Mouse (Mus musculus): Measurements from ENCODE around the gene Prn.

The Prn gene

GRCm38 (mm10) chr2:131909683-131910572 lies at the start of gene Prn, which contains the start of gene Prnp:
Gene Prn (plus strand): TSS chr2:131909957.
Gene Prnp (plus strand): TSS chr2:131909928.
- DNase-seq, result peak; percentile 99

DNA sequence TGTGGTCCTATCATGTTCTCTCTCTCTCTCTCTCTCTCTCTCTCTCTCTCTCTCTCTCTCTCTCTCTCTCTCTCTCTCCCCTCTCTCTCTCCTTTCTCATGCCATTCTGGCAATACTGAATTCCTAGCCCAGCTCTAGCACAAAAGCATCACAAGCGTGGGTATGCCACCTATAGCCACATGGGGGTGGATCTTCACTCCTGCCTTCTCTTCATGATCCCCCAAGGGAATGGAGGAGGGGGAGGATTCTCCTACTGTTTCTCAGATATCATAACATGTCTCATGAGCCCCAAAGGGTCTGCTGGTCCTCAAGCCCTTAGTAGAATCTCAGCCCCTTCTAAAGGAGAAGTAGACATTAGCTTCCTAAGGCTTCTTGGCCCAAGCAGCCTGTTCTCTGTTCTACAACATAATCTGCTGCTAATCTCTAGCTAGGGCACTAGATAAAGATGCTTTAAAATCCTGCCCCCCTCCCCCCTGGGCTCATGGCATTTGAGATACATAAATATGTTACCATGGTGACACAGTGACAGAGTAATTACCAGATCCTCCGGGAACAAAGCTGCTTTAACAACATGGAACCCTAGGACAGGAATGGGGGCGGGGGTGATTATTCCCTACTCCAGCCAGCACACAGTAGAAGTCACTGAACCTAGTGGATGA lies 47.0 kb upstream of the Prn start:
- DNase-seq, result no peak

GRCm38 (mm10) chr2:131863472-131863871 lies 46.3 kb upstream of the Prn start:
- no peak for DNase-seq

- DNase-seq, result no peak
These were observed 45.4 kb upstream of the Prn start for GRCm38 (mm10) chr2:131864262-131864796.

DNA sequence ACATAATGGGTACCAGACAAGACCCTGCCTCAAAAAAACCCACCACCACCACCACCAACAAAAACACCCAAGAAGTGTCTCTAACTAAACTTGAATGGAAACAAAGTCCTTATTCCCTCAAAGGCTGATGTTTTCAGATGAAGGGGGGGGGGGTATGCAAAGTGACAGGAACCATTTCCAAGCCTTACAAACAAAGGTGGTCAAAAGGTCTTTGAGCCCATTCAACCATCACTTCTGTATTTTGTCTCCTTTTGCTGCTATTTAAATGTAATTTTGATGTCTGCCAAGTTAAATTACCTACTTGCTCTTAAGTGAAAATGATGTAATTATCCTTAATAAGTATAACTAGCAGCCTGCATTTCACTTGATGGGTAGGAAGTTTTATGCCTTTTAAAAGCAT lies 43.1 kb upstream of the Prn start:
- no peak for DNase-seq

- DNase-seq, result no peak
These were observed 40.8 kb upstream of the Prn start for GRCm38 (mm10) chr2:131868983-131869382.

GRCm38 (mm10) chr2:131873376-131873775 lies 36.4 kb upstream of the Prn start:
- no peak for DNase-seq

- no peak for DNase-seq
These were observed 33.0 kb upstream of the Prn start for GRCm38 (mm10) chr2:131876551-131877265.

DNA sequence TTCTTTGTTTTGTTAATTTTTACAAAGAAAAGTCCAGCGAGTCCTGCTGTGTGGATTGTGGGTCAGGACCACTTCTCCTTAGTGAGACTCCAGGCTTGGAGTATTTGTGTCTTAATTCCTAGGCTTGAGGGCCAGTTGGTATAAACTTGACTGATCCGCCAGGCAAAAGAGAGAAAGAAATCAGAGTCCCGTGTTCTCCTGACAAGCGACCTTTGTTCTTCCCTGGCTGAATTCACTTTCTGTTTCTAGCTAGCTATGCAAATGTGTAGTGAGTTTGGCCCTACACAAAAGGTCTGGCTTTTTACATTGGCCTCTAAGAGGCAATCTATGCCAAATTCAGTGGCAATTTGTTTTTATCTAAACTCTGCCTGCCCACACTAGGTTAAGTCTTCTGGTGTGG lies 28.0 kb upstream of the Prn start:
- DNase-seq, result no peak

DNA sequence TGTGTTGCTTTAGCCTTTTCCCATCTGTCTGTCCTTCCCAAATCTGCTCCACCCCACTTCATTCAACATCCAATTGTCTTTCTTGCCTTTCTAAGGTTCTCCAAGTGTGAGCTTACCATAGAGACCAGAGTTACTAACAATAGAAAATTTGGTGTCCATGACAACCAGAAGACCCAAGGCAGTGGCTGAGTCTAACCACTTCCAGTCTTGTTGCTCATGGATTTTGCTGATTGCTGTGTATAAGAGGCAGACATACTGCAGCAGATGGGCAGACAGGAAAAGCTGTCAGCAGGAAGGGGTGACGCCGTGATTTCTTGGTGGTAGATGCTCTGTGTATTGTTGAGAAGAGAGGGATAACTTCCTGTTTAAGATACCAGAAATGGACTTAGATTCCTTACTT lies 26.6 kb upstream of the Prn start:
- no peak for DNase-seq

DNA sequence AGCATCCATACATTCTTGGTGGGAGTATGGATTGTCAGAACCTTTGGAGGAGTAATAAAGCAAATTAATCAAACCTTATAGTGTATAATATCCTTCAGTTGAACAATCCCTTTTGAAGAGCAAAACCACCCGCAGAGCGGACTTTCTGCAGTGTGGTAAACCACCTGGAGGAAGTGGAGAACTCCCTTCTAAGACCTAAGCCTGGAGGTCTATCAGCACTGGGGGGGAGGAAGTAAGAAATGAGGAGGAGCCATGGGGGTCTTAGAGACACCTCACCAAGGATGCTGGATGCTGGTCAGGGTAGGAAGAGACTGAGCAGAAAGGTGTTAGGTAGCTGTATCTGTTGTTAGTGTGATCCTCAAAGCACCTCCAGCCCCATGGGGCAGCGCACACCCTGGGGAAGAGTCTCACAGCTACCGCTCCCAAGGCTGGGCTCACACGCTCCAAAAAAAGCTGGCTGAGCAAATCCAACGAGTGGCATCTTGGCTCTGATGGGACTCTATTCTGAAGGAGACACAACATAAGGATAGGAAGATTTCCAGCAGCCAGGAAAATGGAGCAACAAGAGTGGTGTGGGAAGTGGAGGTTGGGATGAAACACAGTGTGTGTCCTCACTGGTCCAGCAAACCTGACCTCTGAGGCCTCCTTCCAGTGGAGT lies 23.1 kb upstream of the Prn start:
- no peak for DNase-seq

- no peak for DNase-seq
These were observed 21.5 kb upstream of the Prn start for GRCm38 (mm10) chr2:131888233-131888632.

DNA sequence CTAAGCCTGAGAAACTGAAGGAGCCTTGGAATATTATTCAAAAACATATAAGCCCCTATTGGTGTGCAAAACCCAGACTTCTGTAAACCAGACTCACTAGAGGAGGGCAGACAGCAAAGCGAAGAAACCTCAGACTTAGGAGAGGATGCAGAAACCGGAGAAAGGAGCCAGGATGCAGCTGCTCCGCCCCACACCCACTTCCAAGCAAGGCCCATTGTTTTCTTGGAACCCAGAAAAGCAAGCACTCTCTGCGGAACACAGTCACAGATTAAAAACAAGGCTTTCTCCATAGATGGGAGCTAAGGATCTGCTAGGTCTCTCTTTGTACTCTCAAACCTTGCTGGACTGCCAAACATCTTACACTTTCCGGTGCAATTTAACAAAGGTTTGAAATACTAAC lies 17.2 kb upstream of the Prn start:
- DNase-seq, result no peak

DNA sequence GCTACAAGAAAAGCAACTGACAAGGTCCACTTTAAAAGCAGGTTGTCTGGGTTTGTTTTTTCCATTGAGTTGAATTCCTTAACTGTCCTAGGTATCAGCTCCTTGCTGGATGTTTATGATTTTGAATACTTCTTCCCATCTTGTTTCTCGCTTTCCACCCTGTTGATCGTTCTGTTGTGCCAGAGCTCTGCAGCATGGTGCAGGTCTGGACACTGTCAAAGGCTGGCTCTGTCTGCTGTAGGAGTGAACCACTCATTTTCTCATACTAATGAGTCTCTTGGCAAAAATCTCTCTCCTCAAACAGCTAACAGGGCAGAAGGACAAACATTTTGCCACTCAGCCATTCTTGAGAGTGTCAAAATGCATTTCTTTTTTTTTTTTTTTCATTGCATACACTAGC lies 14.7 kb upstream of the Prn start:
- no peak for DNase-seq

- no peak for DNase-seq
These were observed 13.7 kb upstream of the Prn start for GRCm38 (mm10) chr2:131896011-131896410.

- DNase-seq, result no peak
These were observed 12.2 kb upstream of the Prn start for GRCm38 (mm10) chr2:131897336-131898109.

DNA sequence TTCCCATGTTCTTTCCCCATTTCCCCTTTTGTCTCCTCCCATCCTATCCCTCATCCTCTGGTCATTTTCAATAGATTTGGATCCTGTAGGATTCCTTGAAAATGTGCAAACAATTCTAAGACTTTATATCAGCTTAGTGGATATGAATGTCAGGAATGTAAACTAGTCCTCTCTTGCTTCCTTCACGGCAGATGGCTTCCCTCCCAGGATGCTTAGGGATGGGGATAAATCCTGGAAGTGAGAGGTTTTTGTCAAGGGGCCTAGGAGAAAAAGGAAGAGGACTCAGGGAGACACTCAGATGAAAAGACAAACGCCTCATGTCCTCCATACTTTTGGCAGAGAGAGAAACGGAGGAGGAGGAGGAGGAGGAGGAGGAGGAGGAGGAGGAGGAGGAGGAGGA lies 7.3 kb upstream of the Prn start:
- DNase-seq, result no peak

- peak; percentile 27 for DNase-seq
These were observed 6.9 kb upstream of the Prn start for GRCm38 (mm10) chr2:131902867-131903266.

- peak; percentile 65 for DNase-seq
These were observed 4.7 kb upstream of the Prn start for GRCm38 (mm10) chr2:131905025-131905424.

- no peak for DNase-seq
These were observed 4.0 kb upstream of the Prn start for GRCm38 (mm10) chr2:131905776-131906175.

DNA sequence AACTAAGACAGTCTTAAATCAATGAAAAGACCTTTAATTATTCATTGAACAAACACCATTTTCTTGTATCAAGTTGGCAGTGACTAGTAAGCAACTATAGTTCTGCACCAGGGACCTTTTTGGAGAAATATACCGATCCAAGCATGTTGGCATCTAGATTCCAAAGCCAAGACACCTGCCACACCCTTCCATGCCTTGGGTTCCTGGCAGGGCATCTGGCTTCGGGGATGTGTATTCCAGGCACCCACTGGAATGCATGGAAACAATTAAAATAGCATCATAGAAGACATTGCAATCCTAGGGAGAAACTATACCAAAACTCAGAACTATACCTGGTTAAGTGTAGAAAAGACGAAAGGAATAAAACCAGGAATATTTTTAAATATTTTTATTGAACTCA lies 3.5 kb upstream of the Prn start:
- DNase-seq, result no peak

DNA sequence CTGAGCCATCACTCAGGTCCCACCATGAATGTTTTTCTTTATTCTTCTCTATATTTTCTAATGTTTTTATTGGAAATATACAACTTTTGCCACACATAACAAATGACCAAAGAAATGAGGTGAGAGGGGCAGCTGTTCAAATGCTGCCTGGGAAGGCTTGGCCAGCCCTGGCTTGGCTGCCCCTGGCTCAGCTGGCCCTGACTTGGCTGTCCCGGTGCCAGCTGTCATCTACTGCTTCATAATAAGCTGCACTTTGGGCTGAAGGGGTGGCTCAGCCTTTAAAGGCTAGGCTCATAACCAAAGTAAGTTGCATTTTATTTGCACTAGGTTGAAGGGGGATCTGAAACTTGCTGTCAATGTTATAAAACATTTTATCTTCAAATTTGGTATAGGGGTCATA lies 2.9 kb upstream of the Prn start:
- DNase-seq, result no peak
